Mouse (Mus musculus) induced T-regulatory cell, adult 2 months (primary cell): Measurements from ENCODE around the gene Slirp.
A peak's percentile ranks its signal among the peaks of the same experiment; 100 is the strongest.
"Not testable (repeated sequence)": the region's sequence is repeated elsewhere in the genome, so short reads cannot be mapped to it uniquely, and the experiment has no call there.

Source experiments
- DNase-seq: peaks from one replicate; pipeline ENCODE4 v3.0.0-alpha.2; 2012; ENCODE audit warnings: low read depth

Gene Slirp

GRCm38 (mm10) chr12:87428885-87429284, 14.8 kb upstream of the Slirp start:
- no peak for DNase-seq

GRCm38 (mm10) chr12:87442177-87443114, 1.2 kb upstream of the Slirp start:
- peak; percentile 70 for DNase-seq

- no peak for DNase-seq
These were observed 489 bp upstream of the Slirp start for GRCm38 (mm10) chr12:87443115-87443699.

GRCm38 (mm10) chr12:87444211-87444610, 515 bp downstream of the Slirp start:
- no peak for DNase-seq

GRCm38 (mm10) chr12:87449456-87449855, 5.8 kb downstream of the Slirp start:
- no peak for DNase-seq

- no peak for DNase-seq
These were observed 21.1 kb downstream of the Slirp start for GRCm38 (mm10) chr12:87464678-87465297.

GRCm38 (mm10) chr12:87470263-87471136, 26.8 kb downstream of the Slirp start:
- DNase-seq: peak; percentile 85

- DNase-seq: peak; percentile 55
These were observed 27.8 kb downstream of the Slirp start for GRCm38 (mm10) chr12:87471421-87471963.

- DNase-seq: peak; percentile 99
These were observed 28.5 kb downstream of the Slirp start, which contains the start of gene Snw1 for GRCm38 (mm10) chr12:87471964-87472786. Gene Snw1 (minus strand): TSS chr12:87472274.

- no peak for DNase-seq
These were observed 31.1 kb downstream of the Slirp start for GRCm38 (mm10) chr12:87474756-87475155.

- not testable (repeated sequence) for DNase-seq
These were observed 38.8 kb downstream of the Slirp start for GRCm38 (mm10) chr12:87482482-87482881.

GRCm38 (mm10) chr12:87488683-87489082, 45.0 kb downstream of the Slirp start:
- not testable (repeated sequence) for DNase-seq

- not testable (repeated sequence) for DNase-seq
These were observed 50.7 kb downstream of the Slirp start, which contains the start of gene Gm5788 for GRCm38 (mm10) chr12:87494421-87494820. Gene Gm5788 (plus strand): TSS chr12:87494721.
